Mouse (Mus musculus) CH12.LX (cell line): ENCODE data around the gene Grk4. TPM values are rescaled to one million over a fixed set of nuclear protein-coding genes. Genes with fewer than 3 reads are reported as not detected.

Experiments used
- DNase-seq: peaks from one replicate; pipeline ENCODE4 v3.0.0-alpha.2; 2013; ENCODE audit errors: extremely low read depth
- H3K27ac ChIP-seq: 2 replicates; pipeline ENCODE4 v1.5.1; 2012; ENCODE audit warnings: low read depth, mild to moderate bottlenecking, control low read depth, moderate library complexity; ENCODE audit not compliant: insufficient read depth
- H3K27me3 ChIP-seq: replicated peaks from 2 replicates; pipeline ENCODE3; 2012; ENCODE audit warnings: inconsistent platforms
- H3K36me3 ChIP-seq, 2 experiments: replicated peaks in 1 of 2; 2 replicates each; pipeline versions ENCODE3 to v1.6.1; 2012; ENCODE audit warnings: inconsistent platforms in 1 of 2, low read length in 1 of 2, mild to moderate bottlenecking in 1 of 2, mixed read lengths in 1 of 2, moderate library complexity in 1 of 2; ENCODE audit not compliant: control insufficient read depth in 1 of 2, insufficient read depth in 1 of 2
- H3K4me1 ChIP-seq, 2 experiments: 2 replicates each; pipeline ENCODE4 v1.6.1; 2012; ENCODE audit warnings: inconsistent platforms in 1 of 2, moderate library complexity in 1 of 2; ENCODE audit not compliant: insufficient read depth in 2 of 2, control insufficient read depth in 1 of 2
- H3K4me2 ChIP-seq: 2 replicates; pipeline ENCODE4 v1.6.1; 2012; ENCODE audit warnings: low read depth, mild to moderate bottlenecking, control low read depth; ENCODE audit not compliant: poor library complexity, insufficient read depth, severe bottlenecking
- H3K4me3 ChIP-seq, 3 experiments: fragments of 150-350 bp in 1 of 3; sonication (generic) in 1 of 3; replicated peaks in 1 of 3; 2 replicates each; pipeline versions ENCODE3 to v1.5.1; 2011 to 2012; ENCODE audit warnings: low read depth in 2 of 3, low read length in 2 of 3, mild to moderate bottlenecking in 2 of 3, moderate library complexity in 2 of 3, control low read depth in 1 of 3, improper control_type of control experiment in 1 of 3, inconsistent platforms in 1 of 3, mixed read lengths in 1 of 3; ENCODE audit not compliant: poor library complexity in 1 of 3
- H3K79me2 ChIP-seq: replicated peaks from 2 replicates; pipeline ENCODE4 v1.6.1; 2012; ENCODE audit warnings: mild to moderate bottlenecking, moderate library complexity; ENCODE audit not compliant: control insufficient read depth, poor library complexity, insufficient read depth, severe bottlenecking; ENCODE audit errors: extremely low read depth
- H3K9ac ChIP-seq: 2 replicates; pipeline ENCODE4 v1.6.1; 2012; ENCODE audit warnings: low read depth, mild to moderate bottlenecking, control low read depth, moderate library complexity; ENCODE audit not compliant: insufficient read depth
- H3K9me3 ChIP-seq: replicated peaks from 2 replicates; pipeline ENCODE3; 2012; ENCODE audit warnings: low read length, inconsistent platforms, mixed read lengths
- CHD1 ChIP-seq: IDR thresholded peaks from 2 replicates; pipeline ENCODE4 v1.6.1; 2012; ENCODE audit warnings: low read depth, low read length, improper control_type of control experiment, inconsistent platforms
- CHD2 ChIP-seq: IDR thresholded peaks from 2 replicates; pipeline ENCODE4 v1.6.1; 2011; ENCODE audit warnings: low read length, improper control_type of control experiment
- CTCF ChIP-seq, 2 experiments: IDR thresholded peaks in 1 of 2; conservative IDR thresholded peaks in 1 of 2; 2 replicates each; pipeline ENCODE4 v1.5.1; 2011 to 2012; ENCODE audit warnings: low read depth in 2 of 2, low read length in 2 of 2, improper control_type of control experiment in 1 of 2, inconsistent platforms in 1 of 2, mild to moderate bottlenecking in 1 of 2, moderate library complexity in 1 of 2
- E2F4 ChIP-seq: IDR thresholded peaks from 2 replicates; pipeline ENCODE4 v1.6.1; 2011; ENCODE audit warnings: low read depth, low read length, improper control_type of control experiment; ENCODE audit not compliant: insufficient replicate concordance
- ELF1 ChIP-seq: IDR thresholded peaks from 2 replicates; pipeline ENCODE4 v1.6.1; 2014; ENCODE audit warnings: low read depth, mild to moderate bottlenecking, inconsistent platforms, low read length, improper control_type of control experiment
- ETS1 ChIP-seq: conservative IDR thresholded peaks from 2 replicates; pipeline ENCODE4 v1.6.1; 2012; ENCODE audit warnings: low read depth, mild to moderate bottlenecking, inconsistent platforms, low read length, improper control_type of control experiment, moderate library complexity
- GABPA ChIP-seq: IDR thresholded peaks from 2 replicates; pipeline ENCODE4 v1.6.1; 2012; ENCODE audit warnings: low read depth, low read length, improper control_type of control experiment, inconsistent platforms; ENCODE audit not compliant: insufficient replicate concordance
- KAT2A ChIP-seq: IDR thresholded peaks from 2 replicates; pipeline ENCODE4 v1.6.1; 2012; ENCODE audit warnings: low read length, improper control_type of control experiment, inconsistent platforms; ENCODE audit not compliant: insufficient replicate concordance
- MEF2A ChIP-seq: IDR thresholded peaks from 2 replicates; pipeline ENCODE4 v1.6.1; 2014; ENCODE audit warnings: low read depth, mild to moderate bottlenecking, inconsistent platforms, low read length, improper control_type of control experiment, borderline replicate concordance
- MXI1 ChIP-seq: IDR thresholded peaks from 2 replicates; pipeline ENCODE4 v1.6.1; 2011; ENCODE audit warnings: mild to moderate bottlenecking, low read depth, low read length, improper control_type of control experiment
- POLR2A ChIP-seq: IDR thresholded peaks from 2 replicates; pipeline ENCODE4 v1.6.1; 2011; ENCODE audit warnings: low read depth, mild to moderate bottlenecking, improper control_type of control experiment, low read length
- POLR2AphosphoS2 ChIP-seq: IDR thresholded peaks from 2 replicates; pipeline ENCODE4 v1.6.1; 2011; ENCODE audit warnings: low read depth, low read length, improper control_type of control experiment
- RAD21 ChIP-seq: IDR thresholded peaks from 2 replicates; pipeline ENCODE4 v1.6.1; 2011; ENCODE audit warnings: low read depth, mild to moderate bottlenecking, low read length, improper control_type of control experiment, moderate library complexity
- SIN3A ChIP-seq: IDR thresholded peaks from 2 replicates; pipeline ENCODE4 v1.6.1; 2012; ENCODE audit warnings: low read length, improper control_type of control experiment, inconsistent platforms
- TBP ChIP-seq: conservative IDR thresholded peaks from 2 replicates; pipeline ENCODE4 v1.6.1; 2011; ENCODE audit warnings: low read depth, low read length, improper control_type of control experiment
- TCF12 ChIP-seq: IDR thresholded peaks from 2 replicates; pipeline ENCODE4 v1.6.1; 2014; ENCODE audit warnings: low read depth, mild to moderate bottlenecking, inconsistent platforms, low read length, improper control_type of control experiment
- UBTF ChIP-seq: IDR thresholded peaks from 2 replicates; pipeline ENCODE4 v1.6.1; 2012; ENCODE audit warnings: low read depth, mild to moderate bottlenecking, inconsistent platforms, low read length, improper control_type of control experiment, moderate library complexity
- USF2 ChIP-seq: conservative IDR thresholded peaks from 2 replicates; pipeline ENCODE4 v1.6.1; 2011; ENCODE audit warnings: low read depth, low read length, improper control_type of control experiment
- ZKSCAN1 ChIP-seq: IDR thresholded peaks from 2 replicates; pipeline ENCODE4 v1.6.1; 2012; ENCODE audit warnings: low read depth, inconsistent platforms, low read length, improper control_type of control experiment, borderline replicate concordance
- ZMIZ1 ChIP-seq: IDR thresholded peaks from 2 replicates; pipeline ENCODE4 v1.6.1; 2012; ENCODE audit warnings: low read depth, mild to moderate bottlenecking, inconsistent platforms, low read length, improper control_type of control experiment
- ZNF384 ChIP-seq: IDR thresholded peaks from 2 replicates; pipeline ENCODE4 v1.6.1; 2012; ENCODE audit warnings: low read depth, low read length, improper control_type of control experiment, inconsistent platforms
- dilution Hi-C: fragments of 300-500 bp; cut with MboI; formaldehyde crosslinking; loops from 2 replicates; pipeline ENCODE4 v1.14.3; 2020; ENCODE audit warnings: low sequenced_read_pairs; ENCODE audit not compliant: extremely low pct_unique_long_range_greater_than_20kb, extremely low pct_ligation_motif_present
- in situ Hi-C: fragments of 300-500 bp; cut with MboI; formaldehyde crosslinking; loops from 3 replicates; pipeline ENCODE4 v1.14.3; 2019; ENCODE audit warnings: low sequenced_read_pairs, low pct_ligation_motif_present, low pct_unique_long_range_greater_than_20kb, mixed read lengths
- polyA plus RNA-seq: library from polyadenylated mRNA; unstranded; fragments of >175 nt; gene quantifications from 2 replicates; pipeline ENCODE4 v1.2.1, GENCODE M21; 2012; ENCODE audit warnings: low read depth; ENCODE audit not compliant: insufficient read length
- total RNA-seq, 2 experiments: library from RNA; depleted of rRNA; stranded (reverse); fragments of 300-350 nt in 1 of 2; fragments of >200 nt in 1 of 2; gene quantifications; 2 replicates each; pipeline ENCODE4 v1.2.3; 2012 to 2014

Gene Grk4
- total and polyA plus RNA-seq, 3 experiments: 0.56 to 0.81 (median 0.76) TPM

DNA sequence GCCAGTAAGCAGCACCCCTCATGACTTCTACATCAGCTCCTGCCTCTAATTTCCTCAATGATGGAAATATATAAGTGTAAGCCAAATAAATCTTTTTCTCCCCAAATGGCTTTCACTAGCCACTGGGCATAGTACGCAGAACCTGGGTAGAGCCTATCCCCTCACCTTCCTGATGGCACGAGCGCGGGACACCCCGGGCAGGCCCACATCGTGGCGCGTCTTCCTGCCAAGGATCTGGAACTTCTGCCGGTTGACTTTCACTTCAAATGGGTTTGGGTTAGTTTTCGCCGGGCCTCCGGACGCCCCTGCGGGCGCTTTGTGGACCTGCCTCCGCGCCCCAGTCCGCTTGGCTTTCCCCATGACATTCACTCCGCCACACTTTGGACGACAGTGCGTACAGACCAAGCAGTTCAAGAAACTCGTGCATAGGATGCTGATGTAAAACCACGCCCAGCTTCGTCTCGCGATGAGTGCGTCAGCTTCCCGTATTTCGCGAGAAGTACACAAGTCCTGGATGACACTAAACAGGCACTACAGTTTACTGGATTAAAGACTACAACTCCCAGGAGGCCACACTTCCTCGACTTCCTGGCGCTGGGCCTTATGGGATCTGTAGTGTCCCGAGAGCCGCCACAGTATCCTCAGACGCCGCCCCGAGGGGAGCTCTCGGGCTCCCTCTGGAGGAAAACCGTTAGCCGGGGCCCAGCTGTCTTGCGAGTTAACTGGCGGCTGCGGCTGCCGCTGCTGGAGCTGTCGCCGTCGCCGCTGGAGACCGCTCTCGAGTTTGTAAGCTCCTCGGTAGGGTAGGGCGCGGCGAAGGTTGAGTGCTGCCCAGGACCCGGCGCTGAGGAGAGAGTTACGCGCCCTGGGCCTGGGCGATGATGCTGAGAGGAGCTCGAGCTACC lies at the start of gene Grk4, which contains the start of gene Nop14 (continued):
- peak; percentile 95; the same call in 1 of the 2 replicates for TF ChIP-seq ZMIZ1

DNA sequence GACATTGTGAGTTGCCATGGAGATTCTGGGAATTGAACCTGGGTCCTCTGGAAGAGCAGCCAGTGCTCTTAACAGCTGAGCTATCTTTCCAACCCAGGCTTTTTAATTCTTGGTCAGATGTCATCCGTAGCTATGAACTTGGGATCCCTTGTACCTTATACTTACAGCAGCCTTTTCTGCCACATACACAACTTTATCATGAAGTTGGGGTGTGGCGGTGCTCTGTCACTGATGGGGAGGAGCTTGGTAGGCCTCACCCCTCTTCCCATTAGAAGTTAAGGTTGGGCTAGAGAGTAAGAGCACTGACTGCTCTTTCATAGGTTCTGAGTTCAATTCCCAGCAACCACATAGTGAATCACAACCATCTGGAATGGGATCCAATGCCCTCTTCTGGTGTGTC lies 27.2 kb upstream of the Grk4 start:
- in situ Hi-C loops: no loop called here
- Histone ChIP-seq H3K27me3 (no peaks in the 10 kb centered on the region), H3K9me3 (no peaks in the 10 kb centered on the region), H3K4me1 (peaks cover 7 to 26% of the 10 kb centered on the region in 2 experiments; a peak in 3 of 4 replicates), H3K9ac (no peak overlapping the region), H3K36me3 (peaks cover 43 to 80% of the 10 kb centered on the region in 2 experiments), H3K4me2 (no peak overlapping the region), H3K79me2 (0 out of 2 replicates have a peak, but pooled peaks cover 9% of the 10 kb centered on the region), H3K27ac (no peak overlapping the region), H3K4me3 (no peak overlapping the region)
- TF ChIP-seq ZNF384 (no peak), MXI1 (no peak), GABPA (no peak), SIN3A (no peak), USF2 (no peak)
- no peak for DNase-seq
- dilution Hi-C loops: no loop called here

DNA sequence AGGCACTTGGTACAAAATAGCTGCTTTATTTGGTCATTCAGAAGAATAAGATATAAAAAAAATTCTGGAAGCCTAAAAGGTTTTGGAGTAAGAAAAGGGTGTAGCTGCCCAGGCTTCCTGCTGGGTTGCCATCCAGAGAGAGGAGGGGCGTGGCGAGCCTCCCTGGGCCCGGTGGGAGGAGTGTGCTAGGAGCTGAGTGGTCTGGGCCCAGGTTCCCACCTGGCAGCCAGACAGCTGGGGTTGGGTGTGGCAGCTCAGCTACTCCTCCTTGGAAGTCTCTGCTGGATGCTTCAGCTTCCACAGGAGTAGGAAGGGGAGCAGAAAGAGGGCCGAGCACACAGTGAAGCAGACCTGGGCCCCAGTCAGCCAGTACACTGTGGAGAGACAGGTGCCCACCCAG lies 26.5 kb upstream of the Grk4 start:
- no peak overlapping the region for H3K9ac ChIP-seq
- dilution Hi-C loops (no loop called here), in situ Hi-C loops (no loop called here)
- peaks cover 7 to 26% of the 10 kb centered on the region in 2 experiments; a peak in 3 of 4 replicates for H3K4me1 ChIP-seq
- TF ChIP-seq USF2 (no peak), CHD1 (no peak), TBP (no peak), ZKSCAN1 (no peak), RAD21 (no peak), E2F4 (no peak), CTCF (conservative IDR thresholded peaks at IDR 0.05 in 1 of 2, IDR thresholded peaks at IDR 0.05 in 1 of 2; ENCODE audit: low read depth in 2 of 2, low read length in 2 of 2) (no peak), ZMIZ1 (no peak), MEF2A (no peak), ETS1 (no peak), KAT2A (no peak), POLR2A (no peak), CHD2 (no peak), UBTF (no peak), ELF1 (no peak), TCF12 (no peak), POLR2AphosphoS2 (no peak)
- H3K36me3 ChIP-seq: peaks cover 45 to 80% of the 10 kb centered on the region in 2 experiments
- no peak overlapping the region for H3K4me3 ChIP-seq
- H3K27ac ChIP-seq: no peak overlapping the region
- H3K27me3 ChIP-seq: no peaks in the 10 kb centered on the region
- H3K4me2 ChIP-seq: no peak overlapping the region
- H3K9me3 ChIP-seq: no peaks in the 10 kb centered on the region
- no peak for DNase-seq
- H3K79me2 ChIP-seq: 0 out of 2 replicates have a peak, but pooled peaks cover 9% of the 10 kb centered on the region
